Mouse (Mus musculus) MEL (cell line): ENCODE measurements at regions not wholly inside any gene's neighbourhood (a gene's known extent, or its start where the extent isn't known, plus 50 kb on each side); places are given as distances from the start of the nearest gene placed in this dataset.

Experiments used
- DNase-seq: peaks from one replicate; pipeline ENCODE4 v3.0.0; 2011; ENCODE audit warnings: low read depth, low spot score
- H3K27ac ChIP-seq: 2 replicates; pipeline ENCODE4 v1.5.1; 2012; ENCODE audit warnings: low read depth, mild to moderate bottlenecking, control low read depth, low read length, moderate library complexity; ENCODE audit not compliant: control insufficient read depth
- H3K27me3 ChIP-seq, 2 experiments: fragments of 150-350 bp in 1 of 2; sonication (generic) in 1 of 2; 2 replicates each; pipeline ENCODE4 v1.6.1; 2012; ENCODE audit warnings: low read length in 2 of 2, mild to moderate bottlenecking in 2 of 2, improper control_type of control experiment in 1 of 2, moderate library complexity in 1 of 2; ENCODE audit not compliant: insufficient read depth in 2 of 2, control insufficient read depth in 1 of 2
- H3K36me3 ChIP-seq, 2 experiments: 2 replicates each; pipeline ENCODE4 v1.6.1; 2012 to 2014; ENCODE audit warnings: low read length in 2 of 2, improper control_type of control experiment in 1 of 2, inconsistent platforms in 1 of 2, mild to moderate bottlenecking in 1 of 2; ENCODE audit not compliant: insufficient read depth in 2 of 2, control insufficient read depth in 1 of 2
- H3K4me1 ChIP-seq, 2 experiments: fragments of 150-350 bp in 1 of 2; sonication (generic) in 1 of 2; 2 replicates each; pipeline ENCODE4 v1.6.1; 2012; ENCODE audit warnings: low read length in 2 of 2, improper control_type of control experiment in 1 of 2, mild to moderate bottlenecking in 1 of 2; ENCODE audit not compliant: insufficient read depth in 2 of 2, control insufficient read depth in 1 of 2
- H3K4me3 ChIP-seq, 2 experiments: fragments of 150-350 bp in 1 of 2; sonication (generic) in 1 of 2; 2 replicates each; pipeline ENCODE4 v1.5.1; 2012; ENCODE audit warnings: low read depth in 2 of 2, low read length in 2 of 2, mild to moderate bottlenecking in 2 of 2, moderate library complexity in 2 of 2, control low read depth in 1 of 2, improper control_type of control experiment in 1 of 2; ENCODE audit not compliant: control insufficient read depth in 1 of 2, insufficient read depth in 1 of 2
- H3K79me2 ChIP-seq: 2 replicates; pipeline ENCODE4 v1.6.1; 2012; ENCODE audit warnings: mild to moderate bottlenecking, low read length, moderate library complexity; ENCODE audit not compliant: control insufficient read depth, poor library complexity, insufficient read depth
- H3K9ac ChIP-seq: 2 replicates; pipeline ENCODE4 v1.6.1; 2012; ENCODE audit warnings: low read depth, mild to moderate bottlenecking, control low read depth, low read length, moderate library complexity; ENCODE audit not compliant: control insufficient read depth, poor library complexity, severe bottlenecking
- H3K9me3 ChIP-seq: fragments of 150-350 bp; sonication (generic); replicated peaks from 2 replicates; pipeline ENCODE4 v1.6.1; 2012; ENCODE audit warnings: mild to moderate bottlenecking, low read length, improper control_type of control experiment, moderate library complexity; ENCODE audit not compliant: insufficient read depth
- CTCF ChIP-seq, 3 experiments: IDR thresholded peaks in 2 of 3; conservative IDR thresholded peaks in 1 of 3; 2 replicates each; pipeline ENCODE4 v1.5.1; 2011 to 2012; ENCODE audit warnings: low read length in 3 of 3, low read depth in 2 of 3, mild to moderate bottlenecking in 2 of 3, improper control_type of control experiment in 1 of 3, inconsistent platforms in 1 of 3, mixed read lengths in 1 of 3, moderate library complexity in 1 of 3; ENCODE audit not compliant: control insufficient read depth in 1 of 3, insufficient read depth in 1 of 3, poor library complexity in 1 of 3, severe bottlenecking in 1 of 3
- E2F4 ChIP-seq: IDR thresholded peaks from 2 replicates; pipeline ENCODE4 v1.6.1; 2011; ENCODE audit warnings: low read depth, low read length, improper control_type of control experiment, borderline replicate concordance
- EP300 ChIP-seq, 2 experiments: IDR thresholded peaks; 2 replicates each; pipeline ENCODE4 v1.6.1; 2011; ENCODE audit warnings: improper control_type of control experiment in 2 of 2, low read length in 2 of 2, low read depth in 1 of 2, mild to moderate bottlenecking in 1 of 2
- GATA1 ChIP-seq: IDR thresholded peaks from 2 replicates; pipeline ENCODE4 v1.6.1; 2011; ENCODE audit warnings: low read depth, low read length, improper control_type of control experiment
- HCFC1 ChIP-seq: IDR thresholded peaks from 2 replicates; pipeline ENCODE4 v1.6.1; 2012; ENCODE audit warnings: low read depth, mild to moderate bottlenecking, inconsistent platforms, low read length, improper control_type of control experiment, moderate library complexity
- KAT2A ChIP-seq: conservative IDR thresholded peaks from 2 replicates; pipeline ENCODE4 v1.6.1; 2012; ENCODE audit warnings: low read depth, low read length, improper control_type of control experiment, inconsistent platforms
- MAFK ChIP-seq: IDR thresholded peaks from 2 replicates; pipeline ENCODE4 v1.6.1; 2011; ENCODE audit warnings: low read depth, mild to moderate bottlenecking, low read length, improper control_type of control experiment, borderline replicate concordance
- MEF2A ChIP-seq: IDR thresholded peaks from 2 replicates; pipeline ENCODE4 v1.6.1; 2014; ENCODE audit warnings: low read depth, mild to moderate bottlenecking, inconsistent platforms, low read length, improper control_type of control experiment; ENCODE audit not compliant: poor library complexity, insufficient replicate concordance, severe bottlenecking; ENCODE audit errors: extremely low read depth
- MXI1 ChIP-seq: IDR thresholded peaks from 2 replicates; pipeline ENCODE4 v1.6.1; 2011; ENCODE audit warnings: mild to moderate bottlenecking, low read depth, low read length, improper control_type of control experiment
- MYB ChIP-seq: IDR thresholded peaks from 2 replicates; pipeline ENCODE4 v1.6.1; 2011; ENCODE audit warnings: mild to moderate bottlenecking, low read depth, low read length, improper control_type of control experiment
- MYC ChIP-seq: IDR thresholded peaks from 2 replicates; pipeline ENCODE4 v1.6.1; 2011; ENCODE audit warnings: low read depth, mild to moderate bottlenecking, low read length, improper control_type of control experiment, moderate library complexity
- NELFE ChIP-seq: IDR thresholded peaks from 2 replicates; pipeline ENCODE4 v1.6.1; 2011; ENCODE audit warnings: low read depth, low read length, improper control_type of control experiment
- NRF1 ChIP-seq: IDR thresholded peaks from 2 replicates; pipeline ENCODE4 v1.6.1; 2014; ENCODE audit warnings: low read depth, mild to moderate bottlenecking, inconsistent platforms, low read length, improper control_type of control experiment, moderate library complexity; ENCODE audit not compliant: poor library complexity, insufficient read depth, severe bottlenecking
- POLR2A ChIP-seq, 2 experiments: IDR thresholded peaks; 2 replicates each; pipeline ENCODE4 v1.6.1; 2011 to 2012; ENCODE audit warnings: low read length in 2 of 2, mild to moderate bottlenecking in 2 of 2, control low read depth in 1 of 2, improper control_type of control experiment in 1 of 2, low read depth in 1 of 2, moderate library complexity in 1 of 2; ENCODE audit not compliant: control insufficient read depth in 1 of 2, insufficient read depth in 1 of 2, poor library complexity in 1 of 2
- RAD21 ChIP-seq: IDR thresholded peaks from 2 replicates; pipeline ENCODE4 v1.6.1; 2011; ENCODE audit warnings: mild to moderate bottlenecking, low read depth, low read length, improper control_type of control experiment
- RCOR1 ChIP-seq: IDR thresholded peaks from 2 replicates; pipeline ENCODE4 v1.6.1; 2012; ENCODE audit warnings: low read depth, mild to moderate bottlenecking, inconsistent platforms, low read length, improper control_type of control experiment
- SMC3 ChIP-seq: IDR thresholded peaks from 2 replicates; pipeline ENCODE4 v1.6.1; 2011; ENCODE audit warnings: low read depth, low read length, improper control_type of control experiment
- TAL1 ChIP-seq: IDR thresholded peaks from 2 replicates; pipeline ENCODE4 v1.6.1; 2012; ENCODE audit warnings: mild to moderate bottlenecking, inconsistent platforms, low read length, moderate library complexity, mixed read lengths
- TCF12 ChIP-seq: IDR thresholded peaks from 2 replicates; pipeline ENCODE4 v1.6.1; 2014; ENCODE audit warnings: low read depth, mild to moderate bottlenecking, inconsistent platforms, low read length, improper control_type of control experiment, moderate library complexity
- ZC3H11A ChIP-seq: IDR thresholded peaks from 2 replicates; pipeline ENCODE4 v1.6.1; 2012; ENCODE audit warnings: low read depth, mild to moderate bottlenecking, inconsistent platforms, low read length, improper control_type of control experiment
- ZMIZ1 ChIP-seq: IDR thresholded peaks from 2 replicates; pipeline ENCODE4 v1.6.1; 2012; ENCODE audit warnings: low read depth, mild to moderate bottlenecking, inconsistent platforms, low read length, improper control_type of control experiment, moderate library complexity

DNA sequence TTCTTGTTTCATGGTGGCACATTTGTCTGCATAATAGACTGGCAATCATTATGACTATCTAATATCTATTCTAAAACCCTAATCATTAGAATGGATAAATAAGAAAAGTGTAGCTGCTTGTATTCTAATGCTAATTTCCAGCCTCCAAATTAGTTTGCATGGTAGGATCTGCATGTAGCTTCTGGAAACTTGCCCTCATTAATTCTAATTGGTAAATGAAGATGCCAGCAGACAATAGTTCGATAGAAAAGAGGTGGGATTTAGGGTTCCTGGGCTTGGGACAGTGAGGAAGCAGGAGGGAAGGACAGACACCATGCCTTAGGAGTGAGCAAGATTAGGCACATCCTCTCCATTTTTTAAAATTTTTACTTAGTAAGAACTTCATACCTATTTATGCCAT is 1008.3 kb downstream of the Basp1 start:
- no peak for TF ChIP-seq TCF12
- no peak for TF ChIP-seq RCOR1
- TF ChIP-seq HCFC1: no peak
- TF ChIP-seq ZMIZ1: no peak
- TF ChIP-seq RAD21: no peak
- TF ChIP-seq TAL1: no peak
- TF ChIP-seq GATA1: no peak
- no peak for TF ChIP-seq MYC
- TF ChIP-seq MXI1: no peak
- no peak for TF ChIP-seq EP300 (IDR thresholded peaks at IDR 0.05; ENCODE audit: low read depth in 1 of 2, low read length in 2 of 2)
- TF ChIP-seq ZC3H11A: no peak
- no peak for TF ChIP-seq NRF1
- TF ChIP-seq KAT2A: no peak
- TF ChIP-seq MEF2A: no peak
- TF ChIP-seq MAFK: no peak
- no peak for TF ChIP-seq NELFE
- H3K4me1 ChIP-seq: no peaks in the 10 kb centered on the region
- H3K36me3 ChIP-seq: no peaks in the 10 kb centered on the region
- no peaks in the 10 kb centered on the region for H3K9me3 ChIP-seq
- no peak overlapping the region for H3K4me3 ChIP-seq
- H3K79me2 ChIP-seq: no peaks in the 10 kb centered on the region
- H3K27ac ChIP-seq: no peak overlapping the region
- H3K9ac ChIP-seq: no peak overlapping the region
- no peak for DNase-seq
- no peaks in the 10 kb centered on the region for H3K27me3 ChIP-seq

DNA sequence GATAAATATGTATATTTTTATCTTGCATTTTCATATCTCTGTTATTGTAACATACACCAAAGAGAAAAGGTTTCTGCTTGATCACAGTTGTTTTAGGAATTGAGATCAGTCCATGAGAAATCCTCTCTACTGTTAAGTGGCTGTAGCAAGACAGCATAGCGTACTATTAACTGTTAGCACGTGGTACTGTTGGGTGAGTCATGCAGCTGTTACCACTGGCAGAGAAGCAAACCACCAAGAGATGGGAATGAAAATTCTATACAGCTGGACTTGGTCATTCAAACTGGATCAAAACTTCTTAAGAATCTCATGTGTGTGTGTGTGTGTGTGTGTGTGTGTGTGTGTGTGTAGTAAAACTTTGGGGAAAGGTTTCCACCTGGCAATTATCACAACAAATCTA is 1013.5 kb downstream of the Basp1 start:
- no peak for DNase-seq
- H3K9ac ChIP-seq: no peak overlapping the region
- TF ChIP-seq E2F4: no peak
- no peaks in the 10 kb centered on the region for H3K79me2 ChIP-seq
- no peak overlapping the region for H3K4me3 ChIP-seq
- no peaks in the 10 kb centered on the region for H3K27me3 ChIP-seq
- no peak overlapping the region for H3K27ac ChIP-seq
- no peaks in the 10 kb centered on the region for H3K36me3 ChIP-seq
- no peaks in the 10 kb centered on the region for H3K9me3 ChIP-seq
- H3K4me1 ChIP-seq: no peaks in the 10 kb centered on the region

DNA sequence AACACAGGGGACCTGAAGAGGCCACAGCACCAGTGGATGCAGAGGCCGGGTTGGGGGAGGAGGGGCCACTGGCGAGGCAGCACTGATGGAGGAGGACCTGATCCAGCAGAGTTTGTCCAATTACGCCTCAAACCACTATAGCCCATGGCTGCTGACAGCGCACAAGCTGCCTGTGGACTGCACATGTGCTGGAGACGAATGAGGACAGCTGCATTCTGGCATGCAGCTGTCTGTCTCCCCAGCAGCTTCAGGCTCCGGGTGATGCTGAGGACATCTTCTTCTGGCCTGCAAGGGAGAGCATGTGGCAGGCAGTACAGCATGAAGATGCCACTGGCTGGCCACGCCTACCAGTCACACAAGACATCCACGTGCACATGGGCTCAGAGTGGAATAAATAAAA is 1055.2 kb downstream of the Basp1 start:
- H3K4me3 ChIP-seq: no peak overlapping the region
- DNase-seq: no peak
- H3K36me3 ChIP-seq: no peaks in the 10 kb centered on the region
- H3K4me1 ChIP-seq: no peaks in the 10 kb centered on the region
- H3K9me3 ChIP-seq: no peaks in the 10 kb centered on the region
- no peak overlapping the region for H3K9ac ChIP-seq
- no peaks in the 10 kb centered on the region for H3K27me3 ChIP-seq
- H3K79me2 ChIP-seq: no peaks in the 10 kb centered on the region
- TF ChIP-seq POLR2A (IDR thresholded peaks at IDR 0.05; ENCODE audit: control insufficient read depth in 1 of 2, insufficient read depth in 1 of 2, low read depth in 1 of 2, low read length in 2 of 2, poor library complexity in 1 of 2) (no peak), MYC (no peak), HCFC1 (no peak), CTCF (IDR thresholded peaks at IDR 0.05 in 2 of 3, conservative IDR thresholded peaks at IDR 0.05 in 1 of 3; ENCODE audit: control insufficient read depth in 1 of 3, insufficient read depth in 1 of 3, low read depth in 2 of 3, low read length in 3 of 3, poor library complexity in 1 of 3, severe bottlenecking in 1 of 3) (no peak), NELFE (no peak), EP300 (IDR thresholded peaks at IDR 0.05; ENCODE audit: low read depth in 1 of 2, low read length in 2 of 2) (no peak), MYB (no peak), TCF12 (no peak), SMC3 (no peak)
- H3K27ac ChIP-seq: no peak overlapping the region
